Mouse (Mus musculus): Measurements from ENCODE around the gene Xxylt1. TPM values are rescaled to one million over a fixed set of nuclear protein-coding genes. Genes with fewer than 3 reads are reported as not detected.

The Xxylt1 gene
- polyA plus RNA-seq, 1 experiment, result 18.0 TPM

DNA sequence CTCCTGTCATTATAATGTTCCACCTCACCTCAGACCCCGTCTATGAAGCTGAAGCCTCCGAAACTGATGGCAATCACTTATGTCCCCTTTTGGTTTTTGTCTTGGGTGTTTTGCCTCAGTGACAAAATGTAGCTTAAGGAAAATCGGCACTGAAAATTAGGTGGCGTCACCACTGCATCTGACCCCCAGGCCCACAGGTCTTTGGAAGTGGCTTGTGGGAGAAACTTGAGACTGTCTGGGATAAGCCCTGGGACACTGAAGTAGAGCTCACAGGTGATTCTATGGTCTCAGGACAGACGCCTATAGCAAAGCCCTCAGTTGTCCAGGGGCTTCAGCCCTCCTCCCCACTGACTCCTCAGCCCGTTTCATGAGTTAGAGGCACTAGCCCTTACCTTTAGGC lies 9.5 kb downstream of the Xxylt1 start:
- no peaks in the 10 kb centered on the region for H3K36me3 ChIP-seq (ENCODE audit: control insufficient read depth, insufficient read depth, low read length)
- H3K27me3 ChIP-seq (ENCODE audit: control insufficient read depth, insufficient read depth, low read length), result no peaks in the 10 kb centered on the region
- no peak overlapping the region for H3K4me3 ChIP-seq (ENCODE audit: extremely low read depth, insufficient read depth, insufficient read length)
- H3K4me1 ChIP-seq (ENCODE audit: control insufficient read depth, insufficient read depth, insufficient read length), result peaks cover 42% of the 10 kb centered on the region
- no peak for DNase-seq (ENCODE audit: low read depth in 1 of 2, low spot score in 2 of 2)
- TF ChIP-seq CTCF (IDR thresholded peaks at IDR 0.05; ENCODE audit: extremely low read depth, insufficient read depth, insufficient read length, insufficient replicate concordance), result no peak
- no peak for TF ChIP-seq POLR2A (IDR thresholded peaks at IDR 0.05; ENCODE audit: low read depth, low read length)
- WGBS, result 95% methylated on average over 6 of the region's 6 CpGs
- no peak overlapping the region for H3K27ac ChIP-seq (ENCODE audit: insufficient read depth, low read length)

DNA sequence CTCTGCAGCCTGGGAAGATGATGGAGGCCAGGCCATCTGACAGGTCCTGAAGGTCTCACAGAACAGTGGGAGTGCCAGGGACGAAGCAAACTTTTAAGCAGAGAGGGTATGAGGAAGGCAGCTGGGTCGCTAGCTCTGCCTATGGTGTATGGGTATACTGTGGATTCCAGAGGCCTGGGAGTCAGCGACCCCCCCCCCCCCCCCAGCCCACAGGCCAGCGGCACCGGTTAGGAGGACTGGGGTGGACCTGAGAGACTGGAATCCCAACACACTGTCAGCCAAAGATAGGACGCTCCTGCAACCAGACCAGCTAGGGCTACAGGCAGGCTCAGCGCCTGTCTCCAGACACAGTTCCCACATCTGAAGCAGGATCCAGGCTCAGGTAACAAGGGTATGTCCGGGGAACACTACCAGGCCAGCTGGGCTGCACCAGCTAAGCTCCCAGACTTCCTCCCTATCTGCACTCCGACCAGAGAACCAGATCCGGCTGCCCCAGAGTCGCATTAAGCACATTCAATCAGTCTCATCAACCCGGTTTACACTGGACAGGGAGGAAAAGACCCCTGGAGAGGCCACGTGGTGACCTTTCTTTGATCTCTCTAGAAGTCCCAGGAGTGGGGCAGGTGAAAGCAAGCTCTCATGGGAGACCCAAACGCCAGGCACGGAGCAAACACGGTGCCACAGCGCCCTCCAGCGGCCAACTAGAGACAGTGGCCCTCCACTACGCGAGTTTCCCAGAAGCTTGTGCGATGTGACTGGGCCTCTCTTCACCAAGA lies 10.7 kb downstream of the Xxylt1 start:
- Histone ChIP-seq H3K4me3 (ENCODE audit: extremely low read depth, insufficient read depth, insufficient read length) (no peak overlapping the region), H3K4me1 (ENCODE audit: control insufficient read depth, insufficient read depth, insufficient read length) (peaks cover 52% of the 10 kb centered on the region), H3K27ac (ENCODE audit: insufficient read depth, low read length) (peak overlapping the region; percentile 41; the same call in 1 of the 2 replicates), H3K36me3 (ENCODE audit: control insufficient read depth, insufficient read depth, low read length) (no peaks in the 10 kb centered on the region), H3K27me3 (ENCODE audit: control insufficient read depth, insufficient read depth, low read length) (no peaks in the 10 kb centered on the region)
- 20% methylated on average over 20 of the region's 21 CpGs for WGBS
- peak; percentile 53 to 82 for DNase-seq (ENCODE audit: low read depth in 1 of 2, low spot score in 2 of 2)
- TF ChIP-seq POLR2A (IDR thresholded peaks at IDR 0.05; ENCODE audit: low read depth, low read length) (no peak), CTCF (IDR thresholded peaks at IDR 0.05; ENCODE audit: extremely low read depth, insufficient read depth, insufficient read length, insufficient replicate concordance) (peak; percentile 98)

DNA sequence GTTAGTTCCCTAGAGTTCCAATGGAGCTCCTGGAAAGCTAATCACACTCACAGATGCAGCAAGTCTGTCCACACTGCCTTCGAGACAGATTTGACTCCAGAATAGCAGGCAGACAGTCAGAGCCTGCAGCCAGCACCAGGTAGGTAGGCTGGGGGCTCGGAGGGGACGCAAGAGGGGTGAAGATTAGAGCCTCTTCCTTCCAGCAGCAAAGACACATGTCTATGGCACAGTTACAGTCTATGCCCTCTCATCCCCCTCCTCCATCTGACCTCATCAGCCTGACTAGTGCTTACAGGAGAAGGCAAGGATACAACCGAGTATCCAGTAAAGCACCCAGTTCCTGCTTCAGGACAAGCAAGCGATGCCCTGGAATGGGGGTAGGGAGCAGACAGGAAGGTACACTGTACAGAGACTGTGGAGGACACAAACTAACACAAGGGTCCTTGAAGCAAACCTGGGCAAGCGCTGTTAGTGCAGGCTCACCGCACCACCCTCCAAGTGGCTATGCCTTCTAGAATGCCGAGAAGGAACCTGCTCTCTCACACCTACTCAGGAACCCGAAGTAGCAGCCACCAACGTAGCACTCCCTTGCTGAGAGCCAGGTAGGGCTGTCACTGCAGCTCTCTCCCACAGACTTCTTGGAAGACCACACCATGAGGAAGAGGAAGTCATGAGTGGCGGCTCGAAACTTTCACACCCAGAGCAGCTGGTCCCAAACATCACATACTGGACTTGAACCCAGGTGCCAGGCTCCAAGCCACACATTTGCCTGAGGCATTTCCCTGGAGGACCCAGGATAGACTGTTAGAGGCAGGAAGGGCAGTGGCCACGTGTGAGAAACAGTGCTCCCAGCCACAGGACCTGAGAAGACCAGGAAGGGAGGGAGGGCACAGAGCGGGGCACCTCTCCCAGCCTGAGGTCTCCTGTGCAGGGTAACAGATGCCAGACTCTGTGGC lies 11.7 kb downstream of the Xxylt1 start:
- TF ChIP-seq POLR2A (IDR thresholded peaks at IDR 0.05; ENCODE audit: low read depth, low read length), result no peak
- no peak for TF ChIP-seq CTCF (IDR thresholded peaks at IDR 0.05; ENCODE audit: extremely low read depth, insufficient read depth, insufficient read length, insufficient replicate concordance)
- H3K36me3 ChIP-seq (ENCODE audit: control insufficient read depth, insufficient read depth, low read length), result no peaks in the 10 kb centered on the region
- H3K27me3 ChIP-seq (ENCODE audit: control insufficient read depth, insufficient read depth, low read length), result no peaks in the 10 kb centered on the region
- H3K4me3 ChIP-seq (ENCODE audit: extremely low read depth, insufficient read depth, insufficient read length), result no peak overlapping the region
- WGBS, result 47% methylated on average over 14 of the region's 14 CpGs
- peaks cover 54% of the 10 kb centered on the region for H3K4me1 ChIP-seq (ENCODE audit: control insufficient read depth, insufficient read depth, insufficient read length)
- peak overlapping the region; percentile 41; the same call in 1 of the 2 replicates for H3K27ac ChIP-seq (ENCODE audit: insufficient read depth, low read length)
- no peak for DNase-seq (ENCODE audit: low read depth in 1 of 2, low spot score in 2 of 2)

DNA sequence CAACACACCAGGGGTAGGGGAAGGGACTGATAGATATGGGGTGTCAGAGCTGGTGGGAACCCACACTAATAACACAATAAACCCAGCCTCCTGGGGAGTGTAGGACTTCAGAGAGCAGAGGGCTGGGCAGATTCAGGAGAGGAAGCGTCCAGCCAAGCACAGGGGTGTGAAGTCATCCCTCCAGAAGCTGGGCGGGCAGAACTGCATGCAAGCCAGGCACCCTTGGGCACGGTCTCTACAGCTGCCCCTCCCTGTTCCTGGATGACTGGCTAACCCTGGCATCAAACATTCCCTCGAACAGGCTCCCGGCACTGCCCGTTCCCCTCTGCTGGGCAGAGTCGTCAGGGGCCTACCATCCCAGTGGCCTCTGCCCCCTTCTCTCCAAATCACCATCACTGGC lies 13.0 kb downstream of the Xxylt1 start:
- TF ChIP-seq CTCF (IDR thresholded peaks at IDR 0.05; ENCODE audit: extremely low read depth, insufficient read depth, insufficient read length, insufficient replicate concordance), result no peak
- TF ChIP-seq POLR2A (IDR thresholded peaks at IDR 0.05; ENCODE audit: low read depth, low read length), result no peak
- DNase-seq (ENCODE audit: low read depth in 1 of 2, low spot score in 2 of 2), result no peak
- WGBS, result 78% methylated on average over 7 of the region's 7 CpGs
- Histone ChIP-seq H3K36me3 (ENCODE audit: control insufficient read depth, insufficient read depth, low read length) (no peaks in the 10 kb centered on the region), H3K4me3 (ENCODE audit: extremely low read depth, insufficient read depth, insufficient read length) (no peak overlapping the region), H3K27me3 (ENCODE audit: control insufficient read depth, insufficient read depth, low read length) (no peaks in the 10 kb centered on the region), H3K4me1 (ENCODE audit: control insufficient read depth, insufficient read depth, insufficient read length) (peaks cover 56% of the 10 kb centered on the region), H3K27ac (ENCODE audit: insufficient read depth, low read length) (peak overlapping the region; percentile 90)

DNA sequence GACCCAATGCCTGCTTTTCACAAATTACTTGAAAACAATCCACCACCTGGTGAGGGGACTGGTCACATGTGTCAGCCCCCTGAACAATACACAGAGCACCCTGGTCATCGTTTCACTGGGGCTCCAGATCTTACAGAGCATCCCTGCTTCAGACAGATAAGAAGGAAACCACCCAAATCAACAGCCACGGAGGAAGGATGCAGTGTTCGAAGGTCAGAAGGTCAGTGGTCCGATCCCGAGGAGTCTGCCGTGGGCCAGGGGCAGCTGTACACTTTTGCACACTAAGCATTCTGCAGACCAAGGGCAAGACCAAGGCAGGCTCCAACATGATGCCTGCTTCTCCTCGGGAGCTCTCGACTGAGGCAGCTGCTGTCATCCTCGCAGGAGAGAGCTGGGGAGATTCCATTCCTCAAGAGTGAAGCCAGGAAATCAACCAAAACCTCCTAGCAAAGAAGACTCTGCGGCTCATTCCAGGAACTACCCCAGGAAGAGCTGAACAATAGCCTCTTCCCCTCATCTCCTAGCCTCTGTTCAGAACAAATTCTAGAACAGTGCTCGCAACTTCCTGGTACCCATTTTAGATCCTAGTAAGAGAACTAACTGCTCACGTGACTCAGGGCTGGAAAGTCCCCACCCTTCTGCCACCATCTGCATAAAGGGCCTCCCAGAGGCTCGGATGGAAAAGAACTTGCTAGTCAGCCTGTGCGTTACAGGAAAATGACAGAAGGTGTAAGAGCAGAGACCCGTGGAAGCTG lies 14.7 kb downstream of the Xxylt1 start:
- H3K4me1 ChIP-seq (ENCODE audit: control insufficient read depth, insufficient read depth, insufficient read length), result peaks cover 56% of the 10 kb centered on the region
- DNase-seq (ENCODE audit: low read depth in 1 of 2, low spot score in 2 of 2), result peak; percentile 76 to 84
- peak overlapping the region; percentile 31; the same call in 1 of the 2 replicates for H3K4me3 ChIP-seq (ENCODE audit: extremely low read depth, insufficient read depth, insufficient read length)
- TF ChIP-seq CTCF (IDR thresholded peaks at IDR 0.05; ENCODE audit: extremely low read depth, insufficient read depth, insufficient read length, insufficient replicate concordance), result no peak
- TF ChIP-seq POLR2A (IDR thresholded peaks at IDR 0.05; ENCODE audit: low read depth, low read length), result no peak
- H3K27ac ChIP-seq (ENCODE audit: insufficient read depth, low read length), result peak overlapping the region; percentile 90
- WGBS, result 11% methylated on average over 15 of the region's 15 CpGs
- no peaks in the 10 kb centered on the region for H3K27me3 ChIP-seq (ENCODE audit: control insufficient read depth, insufficient read depth, low read length)
- H3K36me3 ChIP-seq (ENCODE audit: control insufficient read depth, insufficient read depth, low read length), result no peaks in the 10 kb centered on the region

DNA sequence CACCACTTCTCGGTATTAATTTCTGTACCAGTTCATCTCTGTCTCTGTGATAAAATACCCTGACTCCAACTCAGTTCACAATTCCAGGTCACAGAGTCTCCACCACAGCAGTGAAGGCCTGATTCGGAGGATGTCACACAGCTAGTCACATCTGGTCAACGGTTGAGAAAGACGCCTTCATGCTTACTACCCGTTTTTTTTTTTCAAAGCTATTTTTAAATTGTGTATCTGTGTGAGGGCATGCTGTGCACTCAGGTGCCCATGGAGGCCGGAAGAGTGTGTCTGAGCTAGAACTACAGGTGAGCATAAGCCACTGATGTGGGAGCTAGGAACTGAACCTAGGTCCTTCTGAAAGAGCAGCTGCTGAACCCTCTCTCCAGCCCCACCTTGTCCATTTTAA lies 16.4 kb downstream of the Xxylt1 start:
- TF ChIP-seq POLR2A (IDR thresholded peaks at IDR 0.05; ENCODE audit: low read depth, low read length), result no peak
- no peak for TF ChIP-seq CTCF (IDR thresholded peaks at IDR 0.05; ENCODE audit: extremely low read depth, insufficient read depth, insufficient read length, insufficient replicate concordance)
- Histone ChIP-seq H3K4me3 (ENCODE audit: extremely low read depth, insufficient read depth, insufficient read length) (no peak overlapping the region), H3K27me3 (ENCODE audit: control insufficient read depth, insufficient read depth, low read length) (no peaks in the 10 kb centered on the region), H3K4me1 (ENCODE audit: control insufficient read depth, insufficient read depth, insufficient read length) (peaks cover 48% of the 10 kb centered on the region), H3K36me3 (ENCODE audit: control insufficient read depth, insufficient read depth, low read length) (no peaks in the 10 kb centered on the region), H3K27ac (ENCODE audit: insufficient read depth, low read length) (peak overlapping the region; percentile 67)
- WGBS, result 37% methylated on average over 6 of the region's 6 CpGs
- DNase-seq (ENCODE audit: low read depth in 1 of 2, low spot score in 2 of 2), result no peak

All from spleen, adult 2 months (tissue).